Mouse (Mus musculus) neural tube, embryonic 11.5 days (tissue): Measurements from ENCODE around the gene Prl3c1. TPM values are rescaled to one million over a fixed set of nuclear protein-coding genes. Genes with fewer than 3 reads are reported as not detected.
"Not testable (repeated sequence)": the region's sequence is repeated elsewhere in the genome, so short reads cannot be mapped to it uniquely, and the experiment has no call there.

Source experiments
- ATAC-seq: fragments of 200-750 bp; cut with Nextera tagmentation; 2 replicates; pipeline ENCODE4 v1.8.0; 2017; ENCODE audit warnings: moderate number of reproducible peaks, mild to moderate bottlenecking, moderate TSS enrichment, moderate library complexity; ENCODE audit not compliant: insufficient read depth, low FRiP score, low TSS enrichment
- DNase-seq: peaks from one replicate; pipeline ENCODE4 v3.0.0-alpha.2; 2015; ENCODE audit warnings: low spot score
- H3K27ac ChIP-seq: fragments of 300-500 bp; sonication (generic); 2 replicates; pipeline ENCODE4 v1.5.1; 2014; ENCODE audit warnings: low read depth, mild to moderate bottlenecking, low read length
- H3K27me3 ChIP-seq: fragments of 300-500 bp; sonication (generic); 2 replicates; pipeline ENCODE4 v1.6.1; 2014; ENCODE audit warnings: mild to moderate bottlenecking, low read length, mixed read lengths; ENCODE audit not compliant: control insufficient read depth, insufficient read depth
- H3K36me3 ChIP-seq: fragments of 300-500 bp; sonication (generic); 2 replicates; pipeline ENCODE4 v1.6.1; 2014; ENCODE audit warnings: mild to moderate bottlenecking, low read length, moderate library complexity, mixed read lengths; ENCODE audit not compliant: control insufficient read depth, insufficient read depth
- H3K4me1 ChIP-seq: fragments of 300-500 bp; sonication (generic); 2 replicates; pipeline ENCODE4 v1.6.1; 2014; ENCODE audit warnings: low read length, mixed read lengths; ENCODE audit not compliant: control insufficient read depth, insufficient read depth
- H3K4me2 ChIP-seq: fragments of 300-500 bp; sonication (generic); 2 replicates; pipeline ENCODE4 v1.6.1; 2014; ENCODE audit warnings: low read depth, mild to moderate bottlenecking, moderate library complexity
- H3K4me3 ChIP-seq: fragments of 300-500 bp; sonication (generic); 2 replicates; pipeline ENCODE4 v1.5.1; 2014; ENCODE audit warnings: low read depth, low read length
- H3K9ac ChIP-seq: fragments of 300-500 bp; sonication (generic); 2 replicates; pipeline ENCODE4 v1.6.1; 2014; ENCODE audit warnings: mild to moderate bottlenecking, low read length
- H3K9me3 ChIP-seq: fragments of 300-500 bp; sonication (generic); 2 replicates; pipeline ENCODE4 v1.6.1; 2016; ENCODE audit warnings: low read length; ENCODE audit not compliant: control insufficient read depth
- WGBS: fragments of 180-500 bp; shearing (Covaris S2); extraction: QIAGEN DNeasy Blood & Tissue Kit; methylation state at CpG from one replicate; pipeline ENCODE4 v1.1.7; 2014; 5-methylcytosine and 5-hydroxymethylcytosine counted together
- polyA plus RNA-seq: library from polyadenylated mRNA; unstranded; fragments of >200 nt; fragmentation: Nextera tagmentation; extraction: Ambion mirVana; gene quantifications from 2 replicates; pipeline ENCODE4 v1.2.1, GENCODE M21; 2014

Gene Prl3c1
- polyA plus RNA-seq: not detected in 2 replicates

DNA sequence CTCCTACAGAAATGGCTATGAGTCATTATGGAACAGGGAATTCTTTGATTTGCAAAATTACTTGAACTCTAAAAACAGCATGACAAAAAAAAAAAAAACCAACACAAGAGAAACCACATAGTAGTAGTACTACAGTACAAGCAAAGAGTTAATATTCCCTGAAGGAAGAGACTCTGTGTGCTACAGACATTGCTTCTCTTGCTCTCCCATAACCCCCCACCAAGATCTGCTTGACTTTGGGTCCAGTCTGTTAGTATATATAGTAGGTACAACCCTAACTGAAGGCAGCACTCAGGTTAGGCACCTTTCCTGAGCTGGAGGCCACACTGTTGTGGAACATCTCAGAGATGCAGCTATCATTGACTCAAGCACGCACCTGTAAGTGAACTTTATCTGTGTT lies at the start of gene Prl3c1:
Gene Prl3c1, plus strand, starts transcription at position 301 of the 400 bp plus-strand sequence.
- Histone ChIP-seq H3K4me3 (no peak within 1 kb of the TSS), H3K9me3 (no peaks in the 10 kb centered on the region), H3K27ac (no peak within 1 kb of the TSS), H3K4me1 (no peaks in the 10 kb centered on the region), H3K4me2 (no peak within 1 kb of the TSS), H3K9ac (no peak within 1 kb of the TSS), H3K27me3 (no peaks in the 10 kb centered on the region), H3K36me3 (no peaks in the 10 kb centered on the region)
- ATAC-seq (no peak), DNase-seq (no peak)
- 80% methylated on average over 1 of the region's 1 CpGs for WGBS

DNA sequence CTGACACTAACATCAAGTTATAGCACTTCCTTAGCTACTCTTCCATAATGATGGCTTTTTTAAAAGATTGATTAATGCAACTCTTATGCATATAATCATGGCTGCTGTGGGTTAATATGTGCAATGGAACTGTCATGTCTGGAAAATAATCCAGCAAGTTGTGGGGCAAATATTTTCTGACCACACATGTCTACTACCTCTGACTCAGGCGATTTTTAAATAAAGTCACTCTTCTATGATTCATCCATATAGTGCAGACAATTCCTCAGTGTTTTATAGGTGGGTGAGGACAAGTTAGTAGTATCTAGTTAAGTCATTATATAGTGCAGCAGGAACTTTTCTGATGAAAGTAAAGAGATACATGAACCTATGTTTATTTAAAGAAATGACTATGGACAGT lies 48.2 kb upstream of the Prl3c1 start:
- WGBS: 81% methylated on average over 1 of the region's 1 CpGs
- H3K27me3 ChIP-seq: no peaks in the 10 kb centered on the region
- no peak overlapping the region for H3K4me3 ChIP-seq
- H3K36me3 ChIP-seq: no peaks in the 10 kb centered on the region
- H3K4me1 ChIP-seq: no peaks in the 10 kb centered on the region
- no peak for ATAC-seq
- no peaks in the 10 kb centered on the region for H3K9me3 ChIP-seq
- H3K9ac ChIP-seq: no peak overlapping the region
- no peak overlapping the region for H3K4me2 ChIP-seq
- no peak overlapping the region for H3K27ac ChIP-seq
- no peak for DNase-seq

DNA sequence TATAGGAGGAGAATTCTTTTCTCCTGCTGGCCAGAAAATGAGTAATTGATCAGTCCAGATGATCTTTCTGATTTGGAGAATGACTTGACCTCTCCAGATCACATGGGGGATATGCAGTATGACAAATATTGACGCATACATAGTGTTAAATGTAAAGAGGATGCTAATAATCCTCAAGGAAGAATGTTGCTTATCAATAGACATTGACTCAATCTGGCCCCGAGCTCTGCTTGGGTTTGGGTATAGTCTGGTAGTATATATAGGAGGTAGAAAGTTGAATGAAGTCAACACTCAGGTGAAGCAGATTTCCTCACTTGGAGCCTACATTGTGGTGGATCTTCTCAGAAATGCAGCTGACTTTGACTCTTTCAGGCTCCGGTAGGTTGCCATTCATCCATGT lies 40.0 kb upstream of the Prl3c1 start, which contains the start of gene Prl3d3:
Gene Prl3d3, plus strand, starts transcription at position 301 of the 400 bp plus-strand sequence.
- WGBS: 100% methylated on average over 2 of the region's 3 CpGs
- H3K9ac ChIP-seq, H3K4me3 ChIP-seq, H3K9me3 ChIP-seq, H3K4me1 ChIP-seq, H3K27me3 ChIP-seq, H3K27ac ChIP-seq, ATAC-seq, H3K4me2 ChIP-seq, DNase-seq, H3K36me3 ChIP-seq: not testable (repeated sequence)

DNA sequence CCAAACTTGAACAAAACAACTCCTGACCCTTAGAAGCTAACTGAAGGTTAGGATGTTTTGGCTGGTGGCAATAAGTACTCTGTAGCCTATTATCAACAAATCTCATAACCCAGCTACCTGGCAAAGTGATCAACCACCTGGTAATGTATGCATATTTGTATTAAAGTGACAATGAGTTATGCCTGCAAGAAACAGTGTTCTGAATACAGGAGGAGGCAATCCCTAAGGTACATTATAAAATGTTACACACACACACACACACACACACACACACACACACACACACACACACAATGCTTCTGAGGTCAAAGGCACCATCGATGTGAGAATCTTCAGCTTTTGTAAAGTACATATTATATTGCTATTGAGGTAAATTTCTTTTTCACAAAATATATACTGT lies 45.1 kb downstream of the Prl3c1 start, which contains the start of gene Prl3b1:
Gene Prl3b1, plus strand, starts transcription at position 301 of the 400 bp plus-strand sequence.
- no peak within 1 kb of the TSS for H3K27ac ChIP-seq
- WGBS: 90% methylated on average over 1 of the region's 1 CpGs
- H3K4me3 ChIP-seq: no peak within 1 kb of the TSS
- no peaks in the 10 kb centered on the region for H3K27me3 ChIP-seq
- H3K4me1 ChIP-seq: no peaks in the 10 kb centered on the region
- no peak within 1 kb of the TSS for H3K4me2 ChIP-seq
- H3K36me3 ChIP-seq: no peaks in the 10 kb centered on the region
- ATAC-seq: no peak
- no peaks in the 10 kb centered on the region for H3K9me3 ChIP-seq
- no peak within 1 kb of the TSS for H3K9ac ChIP-seq
- no peak for DNase-seq

Other genes with a start within 250 kb of the Prl3c1 start
- not detected in 2 replicates for gene Prl, start 139.1 kb upstream of the Prl3c1 start, polyA plus RNA-seq
- gene Prl3d1, start 102.5 kb upstream of the Prl3c1 start, polyA plus RNA-seq: not detected in 2 replicates
- gene Prl3d2, start 75.0 kb upstream of the Prl3c1 start, polyA plus RNA-seq: not detected in 2 replicates
- gene Prl3d3, start 39.9 kb upstream of the Prl3c1 start, polyA plus RNA-seq: not detected in 2 replicates
- gene Prl3b1, start 45.2 kb downstream of the Prl3c1 start, polyA plus RNA-seq: 0.74 TPM in 1 of 2 replicates, not detected in the other
- not detected in 2 replicates for gene Prl3a1, start 62.8 kb downstream of the Prl3c1 start, polyA plus RNA-seq
- not detected in 2 replicates for gene Prl6a1, start 116.0 kb downstream of the Prl3c1 start, polyA plus RNA-seq
- gene Prl8a2, start 149.0 kb downstream of the Prl3c1 start, polyA plus RNA-seq: not detected in 2 replicates
- gene Prl2b1, start 194.2 kb downstream of the Prl3c1 start, polyA plus RNA-seq: not detected in 2 replicates
- gene Prl8a6, start 242.0 kb downstream of the Prl3c1 start, polyA plus RNA-seq: not detected in 2 replicates